Mouse (Mus musculus) brain, embryonic 14.5 days (tissue): ENCODE data around the gene Tsacc.

Experiments
- CTCF ChIP-seq: fragments of 200-500 bp; IDR thresholded peaks from 2 replicates; pipeline ENCODE4 v1.5.1; 2012; ENCODE audit warnings: inconsistent platforms, mild to moderate bottlenecking, moderate library complexity, borderline replicate concordance; ENCODE audit not compliant: insufficient read depth, insufficient read length; ENCODE audit errors: extremely low read depth
- POLR2A ChIP-seq: fragments of 200-500 bp; IDR thresholded peaks from 2 replicates; pipeline ENCODE4 v1.6.1; 2012; ENCODE audit warnings: mild to moderate bottlenecking, inconsistent platforms, borderline replicate concordance; ENCODE audit not compliant: poor library complexity, insufficient read depth, insufficient read length, severe bottlenecking; ENCODE audit errors: extremely low read depth

DNA sequence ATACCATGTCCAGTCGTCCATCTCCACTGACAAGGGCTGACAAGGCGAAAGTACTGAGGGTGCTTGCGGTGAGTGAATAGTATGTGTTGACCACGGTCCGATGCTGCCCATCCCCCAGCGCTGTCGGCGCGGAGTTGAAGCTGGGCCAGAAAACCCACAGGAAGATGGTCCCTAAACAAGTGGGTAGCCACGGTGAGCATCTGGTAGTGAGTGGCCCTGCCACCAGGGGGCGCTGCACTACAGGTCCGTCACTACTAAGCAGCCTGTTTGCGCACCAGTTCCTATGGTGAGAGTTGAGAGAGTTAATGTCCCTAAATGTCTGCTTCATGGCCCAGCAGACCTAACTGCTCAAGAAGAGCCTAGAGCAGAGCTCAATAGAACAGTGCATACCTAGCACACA, 51.0 kb downstream of the Tsacc start:
- TF ChIP-seq CTCF (peak; percentile 92), POLR2A (no peak)
